Mouse (Mus musculus) frontal cortex, postnatal 14 days (tissue): ENCODE data around the gene Stk32c.

Experiments
- DNase-seq, 2 experiments: peaks; one replicate each; pipeline ENCODE4 v3.0.0; 2022; ENCODE audit warnings: low spot score in 2 of 2

The Stk32c gene

DNA sequence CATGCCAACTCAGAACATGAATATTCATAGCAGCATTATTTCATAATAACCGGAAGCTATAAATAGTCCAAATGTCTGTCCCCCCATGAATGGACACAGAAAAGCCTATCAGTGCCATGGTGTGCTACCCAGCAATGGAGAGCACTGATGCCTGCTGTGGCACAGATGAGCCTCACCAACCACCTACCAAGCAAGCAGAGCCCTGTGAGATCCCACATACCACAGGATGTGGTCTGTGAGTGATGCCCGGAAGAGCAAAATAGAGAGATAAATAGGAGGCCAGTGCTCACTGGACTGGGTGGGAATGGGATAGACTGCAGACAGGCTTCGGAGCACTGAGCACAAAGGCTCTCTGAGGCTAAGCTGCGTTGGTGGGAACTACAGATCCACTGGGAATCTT lies 16.1 kb downstream of the Stk32c start:
- DNase-seq = peak in 1 of 2 experiments; percentile 2

DNA sequence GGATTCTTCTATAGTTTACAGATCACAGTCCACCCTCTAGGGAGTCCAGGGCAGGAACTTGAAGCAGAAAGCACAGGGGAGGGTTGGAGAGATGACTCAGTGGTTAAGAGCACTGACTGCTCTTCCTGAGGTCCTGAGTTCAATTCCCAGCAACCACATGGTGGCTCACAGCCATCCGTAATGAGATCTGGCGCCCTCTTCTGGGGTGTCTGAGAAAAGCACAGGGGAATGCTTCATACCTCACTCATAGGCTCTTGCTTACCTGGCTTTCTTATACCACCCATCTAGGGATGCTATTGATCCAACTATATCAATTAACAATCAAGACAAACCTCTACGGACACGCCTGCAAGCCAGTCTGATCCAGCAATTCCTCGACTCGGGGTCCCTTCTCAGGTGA lies 21.5 kb downstream of the Stk32c start:
- DNase-seq = peak in 1 of 2 experiments; percentile 2

DNA sequence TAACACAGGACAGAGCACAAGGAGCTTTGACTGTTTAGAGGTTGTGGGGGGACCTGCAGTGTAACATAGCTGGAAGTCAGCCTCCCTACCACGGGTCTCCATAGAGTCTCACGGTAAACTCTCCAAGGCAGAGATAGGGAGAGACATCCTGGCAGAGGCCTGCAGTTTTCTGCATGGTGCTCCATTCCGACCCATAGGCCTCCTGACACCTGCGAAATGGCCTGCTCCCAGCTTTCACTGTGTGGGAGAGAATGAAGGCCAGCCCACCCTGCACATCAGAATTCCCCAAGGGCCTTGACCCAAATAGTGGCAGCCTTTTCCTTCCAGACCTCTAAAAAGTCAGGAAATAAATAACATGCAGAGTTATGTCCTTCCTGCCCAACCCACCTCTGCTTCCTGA lies 22.5 kb downstream of the Stk32c start:
- DNase-seq = peak in 1 of 2 experiments; percentile 1

DNA sequence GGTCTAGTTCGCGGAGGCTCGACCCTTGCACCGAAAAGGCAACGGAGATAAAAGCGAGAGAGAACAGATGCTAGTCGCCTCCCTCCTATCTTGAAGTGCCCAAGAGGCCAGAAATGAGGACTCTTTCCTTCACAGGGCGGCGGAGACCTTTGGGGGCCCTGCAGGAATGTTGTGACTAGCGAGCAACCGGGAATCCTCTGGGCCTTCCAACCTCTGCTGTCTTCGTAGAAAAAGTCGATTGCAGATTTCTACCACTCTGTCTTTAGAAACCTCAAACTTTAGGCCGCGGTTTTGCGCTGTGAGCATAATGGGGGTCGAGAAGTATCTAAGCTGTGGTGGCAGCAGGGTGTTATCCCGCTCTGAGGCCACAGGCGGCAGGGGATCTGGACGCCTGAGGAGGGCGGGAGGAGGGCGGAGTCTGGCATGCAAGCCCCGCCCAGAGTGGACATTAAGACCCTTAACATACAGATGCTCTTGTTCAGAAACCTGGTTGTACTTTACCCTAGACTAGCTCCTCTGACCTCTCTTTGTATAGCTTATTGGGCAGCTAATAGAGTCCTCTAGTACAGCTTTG lies 24.4 kb downstream of the Stk32c start:
- DNase-seq = no peak

DNA sequence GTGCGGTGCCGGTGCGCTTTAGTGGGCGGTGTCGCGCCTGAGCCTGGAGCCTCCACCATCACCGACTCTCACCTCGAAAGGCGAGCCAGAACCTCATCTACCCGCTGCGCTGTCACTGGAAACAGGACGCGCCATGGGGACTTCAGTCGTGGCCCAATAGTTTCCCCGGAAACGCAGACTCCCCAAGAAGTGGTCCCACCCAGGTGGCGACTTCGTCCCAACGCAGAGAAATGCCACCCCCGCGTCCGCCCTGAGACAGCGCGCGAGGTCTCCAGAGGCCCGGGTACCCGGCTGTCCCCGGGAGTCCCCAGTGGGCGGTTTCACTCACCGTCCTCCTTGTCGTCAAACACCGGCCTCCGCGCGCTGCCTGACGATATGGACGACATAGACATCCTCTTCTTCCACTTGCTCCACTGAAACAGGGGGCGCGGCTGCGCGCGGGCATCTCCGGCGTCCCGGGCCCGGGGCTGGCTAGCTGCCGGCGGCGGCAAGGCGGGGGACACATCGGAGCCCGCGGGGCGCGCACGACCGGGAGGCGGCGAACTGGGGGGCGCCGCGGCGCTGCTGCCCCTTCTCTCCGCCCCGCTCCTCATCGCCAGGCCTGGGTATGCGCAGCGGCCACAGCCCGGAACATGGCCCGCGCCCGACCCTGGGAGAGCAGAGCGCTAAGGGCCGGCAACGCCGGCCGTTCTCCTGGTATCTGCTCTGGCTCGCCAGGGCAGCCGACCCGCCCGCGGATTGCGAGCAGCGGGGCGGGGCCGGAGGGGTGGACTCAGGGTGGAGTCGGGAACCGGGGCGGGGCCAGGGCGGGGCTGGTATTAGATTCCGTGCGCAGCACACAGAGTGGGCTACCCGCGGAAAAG lies 25.1 kb downstream of the Stk32c start:
- peak in 1 of 2 experiments; percentile 67 for DNase-seq

DNA sequence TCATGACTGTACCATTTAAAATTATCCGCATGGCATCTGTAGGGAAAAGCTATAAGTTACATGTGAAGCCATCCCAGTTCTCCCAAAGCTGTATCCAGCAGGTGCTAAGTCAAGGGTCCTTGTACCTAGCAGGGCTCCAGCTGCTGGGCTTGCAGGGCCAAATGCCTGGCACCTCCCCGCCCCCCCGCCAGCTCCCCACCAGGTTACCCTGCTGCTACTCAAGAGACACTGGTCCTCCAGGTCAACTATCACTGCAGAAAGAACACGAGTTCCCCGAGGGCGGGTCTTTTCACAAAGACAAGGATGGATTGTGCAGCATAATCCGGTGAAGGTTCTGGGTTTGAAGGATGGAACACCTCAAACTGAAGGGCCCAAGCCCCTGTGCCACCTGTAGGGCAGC lies 25.8 kb downstream of the Stk32c start:
- no peak for DNase-seq

DNA sequence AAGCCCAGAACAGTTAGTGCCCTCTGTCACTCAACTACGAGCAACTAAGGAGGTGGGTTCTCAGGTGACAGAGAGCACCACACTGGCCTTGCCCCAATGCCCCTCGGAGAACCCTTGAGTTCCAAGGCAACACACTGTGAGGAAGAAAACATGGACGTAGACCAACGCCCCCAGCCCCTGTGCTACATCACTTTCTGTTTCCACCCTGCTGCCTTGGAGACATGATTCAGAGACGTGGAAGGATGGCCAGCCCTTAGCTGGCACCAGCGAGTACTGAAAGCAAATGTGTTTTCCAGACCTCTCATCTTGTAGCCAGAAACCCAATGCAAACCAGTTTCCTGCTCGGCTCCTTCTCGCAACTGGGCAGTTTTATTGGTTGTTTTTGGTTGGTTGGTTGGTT lies 26.7 kb downstream of the Stk32c start:
- DNase-seq = peak in 1 of 2 experiments; percentile 16

DNA sequence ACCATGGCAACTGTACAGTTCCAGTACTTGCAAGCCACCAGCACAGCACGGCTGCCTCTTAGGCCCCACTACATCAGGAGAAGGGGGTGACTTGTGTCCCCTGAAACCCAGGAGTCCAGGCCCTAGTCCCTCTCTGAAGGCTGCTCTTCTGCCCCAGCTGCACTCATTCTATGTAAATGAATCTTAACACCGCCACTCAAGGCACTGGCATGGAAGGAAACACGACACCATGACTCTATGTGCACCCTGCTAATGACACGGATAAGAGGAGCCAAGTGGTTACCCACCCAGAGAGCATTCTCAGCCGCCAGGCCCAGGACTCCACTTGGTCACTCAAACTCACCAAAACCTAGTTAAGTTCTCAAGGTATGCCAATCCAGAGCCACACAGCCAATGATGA lies 27.1 kb downstream of the Stk32c start:
- peak in 1 of 2 experiments; percentile 5 for DNase-seq

DNA sequence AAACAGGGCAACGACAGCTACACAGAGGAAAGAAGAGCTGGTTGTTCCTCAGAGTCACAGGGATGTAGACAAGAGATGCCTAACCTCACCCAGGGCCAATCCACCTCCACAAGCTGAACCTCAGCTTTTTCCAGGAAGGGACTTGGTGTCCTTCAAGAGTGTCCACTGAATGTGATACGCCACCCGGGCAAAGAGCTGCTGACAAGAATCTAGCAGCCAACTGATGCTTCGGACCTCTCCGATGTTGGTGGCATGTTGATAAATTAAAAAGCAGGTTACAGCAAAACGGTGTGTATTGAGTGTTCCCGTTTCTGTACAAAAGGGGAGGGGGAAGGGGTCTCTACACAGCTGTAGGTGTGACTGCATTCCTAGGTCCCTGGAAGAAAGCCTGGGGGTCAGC lies 28.3 kb downstream of the Stk32c start:
- peak; percentile 3 to 4 for DNase-seq

DNA sequence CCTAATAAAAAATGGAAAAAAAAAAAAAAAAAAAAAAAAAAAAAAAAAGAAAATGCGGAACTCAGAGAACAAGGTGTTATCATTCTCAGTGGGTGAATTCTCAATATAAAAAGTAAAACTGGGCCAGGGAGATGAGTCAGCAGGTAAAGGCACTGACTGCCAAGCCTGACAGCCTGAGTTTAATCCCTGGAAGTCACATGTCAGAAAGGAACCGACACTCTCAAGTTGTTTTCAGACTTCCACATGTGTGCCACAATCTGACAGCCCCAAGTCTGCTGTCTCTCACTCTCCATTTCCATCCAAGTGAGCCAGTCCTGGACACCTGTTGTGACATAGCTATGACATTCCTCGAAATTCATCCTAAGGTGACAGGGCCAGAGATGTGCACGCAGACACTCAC lies 28.7 kb downstream of the Stk32c start:
- peak in 1 of 2 experiments; percentile 4 for DNase-seq

DNA sequence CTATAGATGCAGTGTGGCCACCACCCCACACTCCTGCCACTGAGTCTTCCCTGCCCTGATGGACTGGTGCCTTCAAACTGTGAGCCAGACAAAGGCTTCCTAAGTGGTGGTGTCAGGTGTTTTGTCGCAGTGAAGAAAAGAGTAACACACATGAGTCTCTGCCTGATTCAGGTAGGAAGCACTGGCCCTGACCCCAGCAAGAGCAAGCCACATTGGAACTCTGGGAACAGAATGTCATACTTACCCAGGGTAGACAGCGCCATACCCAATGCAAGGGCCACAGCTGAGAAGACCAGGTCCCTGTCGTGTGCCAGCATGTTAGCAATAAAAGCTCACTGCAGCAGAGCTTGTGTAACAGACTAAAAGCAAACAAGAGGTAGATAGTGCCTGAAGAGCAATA lies 33.0 kb downstream of the Stk32c start:
- DNase-seq = peak in 1 of 2 experiments; percentile 2

DNA sequence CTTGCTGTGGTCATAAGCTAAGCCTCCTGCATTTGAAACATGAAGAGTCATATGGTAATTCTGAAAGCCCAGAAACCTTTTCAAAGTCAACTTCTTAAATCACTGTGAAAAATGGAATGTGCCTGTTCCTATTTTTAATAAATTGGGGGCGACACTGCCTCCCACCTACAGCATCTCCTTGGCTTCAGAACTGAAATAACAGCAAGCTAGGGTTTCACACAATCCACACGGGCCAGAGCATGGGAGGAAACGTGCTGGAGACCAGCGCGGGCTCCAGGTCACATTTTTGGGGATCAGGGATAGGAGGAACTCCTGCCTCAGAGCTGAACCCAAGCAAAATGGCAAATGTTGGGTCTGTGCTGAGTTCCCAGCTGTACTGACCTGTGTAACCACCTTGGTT lies 33.8 kb downstream of the Stk32c start:
- no peak for DNase-seq

DNA sequence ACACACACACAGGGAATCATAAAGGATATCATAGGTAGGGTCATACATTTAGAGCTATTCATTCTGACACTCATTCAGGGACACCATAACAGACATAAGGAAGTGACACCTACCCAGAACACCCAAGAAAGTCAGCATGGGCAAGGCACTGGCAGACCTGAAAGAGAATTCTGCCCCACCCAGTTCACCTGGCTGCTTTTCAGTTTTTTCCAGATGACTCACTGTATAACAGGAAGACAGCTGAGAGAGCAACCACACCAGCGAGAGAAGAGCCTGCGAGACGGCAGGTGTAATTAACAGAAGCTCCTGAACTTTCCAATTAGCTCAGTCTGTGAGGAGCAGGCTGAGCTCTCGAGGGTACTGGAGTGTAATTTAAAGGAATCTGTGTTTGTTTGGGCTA lies 44.0 kb downstream of the Stk32c start:
- no peak for DNase-seq

DNA sequence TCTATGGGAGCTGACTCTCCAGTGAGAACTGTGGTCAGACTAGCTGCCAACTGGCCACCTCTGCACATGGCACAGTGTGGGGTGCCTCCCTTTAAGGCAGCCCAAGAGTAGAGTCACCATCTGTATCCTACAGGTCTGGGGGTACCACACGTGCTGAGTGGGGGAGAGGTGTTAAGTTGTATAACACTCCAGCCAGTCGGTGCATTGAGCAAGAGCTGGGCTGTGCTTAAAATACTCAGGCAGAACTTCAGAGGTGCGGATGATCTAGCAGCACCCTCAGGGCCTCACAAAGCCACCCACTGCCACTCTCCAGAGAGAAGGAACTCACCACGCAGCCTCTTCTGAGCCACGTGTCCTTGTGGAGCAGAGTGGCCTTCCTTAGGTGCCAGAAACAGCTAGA lies 48.7 kb downstream of the Stk32c start:
- peak in 1 of 2 experiments; percentile 58 for DNase-seq

DNA sequence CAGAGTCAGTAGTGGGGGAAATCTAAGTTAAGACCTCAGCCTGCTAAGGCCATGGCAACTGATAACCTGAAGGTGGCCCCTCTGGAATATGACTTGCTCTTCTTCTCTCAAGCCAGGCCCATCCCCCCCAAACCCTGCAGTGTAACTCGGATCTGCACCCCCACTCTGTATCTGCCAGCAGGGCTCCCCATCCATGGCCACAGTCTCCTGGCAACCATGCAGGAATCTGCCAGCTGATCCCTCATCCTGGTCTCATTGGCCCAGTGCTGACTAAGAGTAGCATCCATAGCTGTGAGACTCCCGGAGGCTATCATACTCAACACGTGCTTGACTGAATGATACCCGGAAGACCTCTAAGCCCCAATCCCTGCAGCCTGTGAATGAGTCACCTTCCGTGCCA lies 54.2 kb downstream of the Stk32c start:
- DNase-seq = no peak

DNA sequence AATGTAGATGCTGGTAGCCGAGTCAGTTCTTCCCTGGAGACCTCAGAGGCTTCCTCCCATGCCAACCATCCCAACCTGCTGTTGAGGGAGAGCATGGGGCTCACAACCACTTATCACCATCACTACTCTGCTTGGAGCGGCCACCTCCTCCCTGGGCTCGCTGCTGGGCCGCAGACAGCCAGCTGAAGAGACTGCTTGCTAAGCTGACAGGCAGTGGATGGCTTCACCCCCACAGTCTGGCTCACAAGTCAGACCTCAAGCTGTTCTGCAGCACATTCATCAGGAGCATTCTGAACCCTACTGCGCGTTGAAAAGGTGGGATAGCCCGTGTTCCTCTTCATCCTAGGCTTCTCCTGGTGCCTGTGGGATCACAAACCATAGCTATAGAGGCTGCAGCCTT lies 54.6 kb downstream of the Stk32c start:
- DNase-seq = no peak

DNA sequence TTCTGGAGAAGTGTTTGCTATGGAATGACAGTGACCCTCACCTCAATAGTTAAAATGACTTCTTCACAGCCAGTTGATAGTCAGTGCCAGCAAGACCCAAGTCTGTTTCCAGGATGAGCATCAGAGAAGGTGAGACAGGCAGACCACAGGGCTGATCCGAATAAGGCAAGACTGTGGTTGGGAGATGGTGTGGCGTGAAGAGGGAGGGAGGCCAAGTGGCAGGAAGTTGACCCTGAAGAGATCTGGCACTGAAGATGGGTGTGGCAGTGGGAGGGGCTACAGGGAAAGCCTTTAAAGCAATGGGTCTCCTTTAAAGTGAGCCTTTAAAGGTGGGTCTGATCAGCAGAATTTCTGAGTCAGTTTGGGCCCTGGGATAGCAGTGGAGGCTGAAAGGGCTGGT lies 55.6 kb downstream of the Stk32c start:
- DNase-seq = no peak

DNA sequence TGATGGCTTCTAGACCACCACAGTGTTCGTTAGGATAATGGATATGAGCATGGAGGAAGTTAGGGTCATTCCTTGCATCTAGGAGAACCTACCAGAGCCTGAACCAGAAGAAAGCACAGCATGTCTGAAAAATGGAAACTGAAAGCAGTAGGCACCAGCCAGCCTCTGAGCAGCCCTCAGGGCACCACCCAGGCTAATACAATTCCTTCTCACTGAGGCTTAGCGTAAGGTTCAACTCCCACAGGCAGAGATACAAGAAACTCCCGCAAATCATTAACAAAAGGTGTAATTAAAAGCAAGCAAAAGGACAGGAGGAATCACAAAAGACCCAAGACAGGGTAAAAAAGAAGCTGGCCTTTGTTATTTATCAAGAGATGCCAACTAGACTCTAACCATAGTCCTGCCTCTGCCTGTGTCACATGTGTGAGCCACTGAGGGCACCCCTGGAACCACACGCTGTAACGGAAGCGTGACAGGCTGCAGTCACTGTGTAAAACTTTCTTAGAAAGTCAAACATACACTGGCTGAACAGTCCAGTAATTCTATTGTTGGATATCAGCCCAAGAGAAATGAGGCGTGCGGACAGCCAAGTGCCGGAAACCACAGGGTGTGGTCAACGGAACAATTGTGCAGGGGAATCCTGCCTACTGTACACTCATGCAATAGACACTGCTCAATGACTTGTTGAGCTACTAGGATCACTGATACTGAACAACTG lies 56.6 kb downstream of the Stk32c start:
- no peak for DNase-seq

DNA sequence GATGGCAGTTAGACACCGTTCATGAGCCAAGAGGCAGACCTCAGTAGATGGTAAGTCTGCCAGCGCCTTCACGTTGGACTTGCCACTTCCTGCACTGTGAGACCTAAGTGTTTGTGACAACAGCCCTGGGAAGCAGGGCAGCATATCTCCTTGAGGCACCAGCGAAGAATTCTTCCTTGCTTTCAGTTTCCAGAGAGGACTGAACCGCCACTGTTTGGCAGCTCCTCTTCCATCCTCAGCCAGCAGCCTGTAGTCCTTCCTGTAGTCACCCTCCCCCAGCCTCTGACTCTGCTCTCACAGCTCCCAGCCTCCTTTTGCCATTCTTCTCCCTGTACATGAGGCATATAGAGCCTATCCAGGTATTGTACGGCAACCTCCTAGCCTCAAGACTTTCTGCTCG lies 60.2 kb downstream of the Stk32c start:
- no peak for DNase-seq

DNA sequence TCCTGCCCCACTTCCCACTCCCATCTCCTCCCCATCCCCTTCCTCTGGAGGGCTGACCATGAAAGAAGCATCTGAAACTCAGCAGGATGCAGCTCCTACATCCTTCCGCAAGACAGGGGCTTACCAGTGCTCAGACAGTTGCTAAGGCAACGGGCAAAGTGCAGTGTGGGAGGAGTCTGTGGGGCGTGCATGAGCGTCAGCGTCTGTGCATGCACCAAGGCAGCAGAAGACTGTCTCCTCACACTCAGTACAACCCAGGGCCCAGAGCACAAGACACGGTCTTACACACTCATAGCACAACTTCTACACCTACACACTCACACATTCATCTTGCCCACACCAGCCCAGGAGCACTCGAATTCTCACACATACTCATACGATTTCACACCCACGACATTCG lies 62.0 kb downstream of the Stk32c start:
- peak; percentile 46 to 48 for DNase-seq

DNA sequence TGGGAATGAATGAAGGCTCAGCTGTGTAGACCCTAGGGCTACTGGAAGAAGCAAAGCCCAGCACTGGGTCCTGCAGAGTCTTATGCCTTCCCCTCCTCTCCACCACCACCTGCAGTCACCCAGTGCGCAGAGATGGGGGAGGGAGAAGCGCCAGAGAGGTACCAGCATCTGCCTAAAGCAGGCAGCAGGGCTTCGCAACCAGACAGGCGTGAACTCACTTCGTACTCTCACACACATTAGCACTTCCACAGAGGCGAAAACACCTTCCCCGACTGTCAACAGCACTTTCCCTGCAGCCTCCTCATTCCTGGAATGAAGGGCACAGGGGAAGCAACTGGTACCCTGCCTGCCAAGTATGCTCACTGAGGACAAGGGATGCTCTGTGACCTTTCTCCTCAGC lies 63.7 kb downstream of the Stk32c start:
- no peak for DNase-seq

DNA sequence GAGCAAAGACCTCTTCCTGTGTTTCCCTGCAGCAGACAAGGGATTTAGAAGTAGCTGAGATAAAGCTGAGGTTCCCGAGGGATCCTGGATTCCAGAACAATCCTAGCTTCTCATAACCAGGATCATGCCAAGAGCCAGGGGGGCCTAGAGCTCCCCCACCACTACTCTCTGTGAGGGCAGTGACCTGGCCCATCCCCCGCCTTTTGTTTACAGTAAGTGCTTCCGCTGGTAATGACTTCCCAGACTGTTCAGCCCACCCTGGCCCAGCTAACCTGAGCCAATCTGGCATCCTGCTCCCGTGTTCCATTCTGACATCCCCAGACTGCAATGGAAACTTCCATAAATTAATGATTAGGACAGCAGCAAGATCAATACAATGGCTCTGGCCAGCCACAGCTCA lies 65.7 kb downstream of the Stk32c start:
- DNase-seq = no peak

DNA sequence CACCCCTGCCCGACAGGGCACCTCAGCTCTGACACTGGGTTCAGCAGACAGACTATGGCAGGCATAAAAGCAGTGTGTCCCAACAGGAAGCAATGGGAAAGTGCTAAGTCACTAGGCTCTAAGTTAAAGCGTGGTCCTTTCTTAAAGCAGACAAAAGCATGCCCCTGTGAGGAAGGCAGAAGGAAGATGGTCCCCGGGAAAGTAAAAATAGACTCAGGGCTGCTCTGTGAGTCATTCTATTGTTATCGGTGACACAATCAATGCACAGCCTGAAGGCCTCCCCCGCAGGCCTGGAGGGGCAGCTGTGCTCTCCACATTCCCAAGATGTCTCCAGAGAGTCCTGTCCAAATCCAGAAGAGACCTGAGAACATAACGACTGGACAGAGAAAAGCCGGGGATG lies 67.2 kb downstream of the Stk32c start:
- DNase-seq = no peak
